Mouse (Mus musculus): Measurements from ENCODE around the gene Gm28510.
"Not testable (repeated sequence)": the region's sequence is repeated elsewhere in the genome, so short reads cannot be mapped to it uniquely, and the experiment has no call there.

Gene Gm28510

DNA sequence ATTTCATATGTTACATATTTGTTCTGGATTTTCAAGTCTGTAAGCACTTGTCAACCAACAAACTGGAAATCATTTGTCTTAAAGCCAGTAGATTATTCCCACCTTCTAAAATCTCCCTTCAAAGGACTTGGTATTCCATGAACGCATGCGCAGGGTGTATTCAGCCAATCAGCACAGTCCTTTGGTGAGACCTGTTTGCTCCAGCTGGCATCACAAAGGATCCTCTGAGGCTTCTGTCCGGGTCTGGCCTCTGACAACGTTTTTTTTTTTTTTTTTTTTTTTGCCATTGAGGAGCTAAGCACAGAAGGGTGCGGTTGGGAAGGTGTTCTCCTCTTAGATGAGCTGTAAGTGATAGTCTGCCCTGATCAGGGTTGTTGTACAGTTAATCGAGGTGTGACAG lies at the start of gene Gm28510:
TSS of gene Gm28510 (plus strand) at position 301 of the 400 bp plus-strand sequence.
- not testable (repeated sequence) for DNase-seq (ENCODE audit: low spot score)
